Mouse (Mus musculus) heart, embryonic 13.5 days (tissue): ENCODE results near the gene Ghsr. TPM values are rescaled to one million over a fixed set of nuclear protein-coding genes. Genes with fewer than 3 reads are reported as not detected.

Experiments used
- ATAC-seq: fragments of 200-750 bp; cut with Nextera tagmentation; 2 replicates; pipeline ENCODE4 v1.8.0; 2017; ENCODE audit warnings: moderate TSS enrichment; ENCODE audit not compliant: insufficient number of reproducible peaks, low FRiP score, low TSS enrichment; ENCODE audit errors: extremely low read depth
- H3K27ac ChIP-seq: fragments of 300-500 bp; sonication (generic); replicated peaks from 2 replicates; pipeline ENCODE4 v1.5.1; 2015; ENCODE audit warnings: moderate library complexity, mild to moderate bottlenecking, inconsistent platforms
- H3K27me3 ChIP-seq: fragments of 300-500 bp; sonication (generic); replicated peaks from 2 replicates; pipeline ENCODE4 v1.6.1; 2015; ENCODE audit warnings: mild to moderate bottlenecking, inconsistent platforms
- H3K36me3 ChIP-seq: fragments of 300-500 bp; sonication (generic); 2 replicates; pipeline ENCODE4 v1.6.1; 2015; ENCODE audit warnings: mild to moderate bottlenecking, inconsistent platforms
- H3K4me1 ChIP-seq: fragments of 300-500 bp; sonication (generic); 2 replicates; pipeline ENCODE4 v1.6.1; 2015; ENCODE audit warnings: inconsistent platforms
- H3K4me2 ChIP-seq: fragments of 300-500 bp; sonication (generic); 2 replicates; pipeline ENCODE4 v1.6.1; 2015; ENCODE audit warnings: inconsistent platforms, mild to moderate bottlenecking, moderate library complexity
- H3K4me3 ChIP-seq: fragments of 300-500 bp; sonication (generic); 2 replicates; pipeline ENCODE4 v1.5.1; 2015; ENCODE audit warnings: moderate library complexity, mild to moderate bottlenecking, inconsistent platforms
- H3K9ac ChIP-seq: fragments of 300-500 bp; sonication (generic); 2 replicates; pipeline ENCODE4 v1.6.1; 2015; ENCODE audit warnings: inconsistent platforms, mild to moderate bottlenecking, moderate library complexity
- H3K9me3 ChIP-seq: fragments of 300-500 bp; sonication (generic); 2 replicates; pipeline ENCODE4 v1.6.1; 2016; ENCODE audit warnings: inconsistent platforms
- WGBS: fragments of 180-500 bp; shearing (Covaris S2); methylation state at CpG from one replicate; pipeline ENCODE4 v1.1.7; 2015; ENCODE audit warnings: mixed read lengths; 5-methylcytosine and 5-hydroxymethylcytosine counted together
- polyA plus RNA-seq: library from polyadenylated mRNA; unstranded; fragments of >200 nt; fragmentation: Nextera tagmentation; extraction: Ambion mirVana; gene quantifications from 2 replicates; pipeline ENCODE4 v1.2.1, GENCODE M21; 2015

Ghsr gene
- not detected in 2 replicates for polyA plus RNA-seq

DNA sequence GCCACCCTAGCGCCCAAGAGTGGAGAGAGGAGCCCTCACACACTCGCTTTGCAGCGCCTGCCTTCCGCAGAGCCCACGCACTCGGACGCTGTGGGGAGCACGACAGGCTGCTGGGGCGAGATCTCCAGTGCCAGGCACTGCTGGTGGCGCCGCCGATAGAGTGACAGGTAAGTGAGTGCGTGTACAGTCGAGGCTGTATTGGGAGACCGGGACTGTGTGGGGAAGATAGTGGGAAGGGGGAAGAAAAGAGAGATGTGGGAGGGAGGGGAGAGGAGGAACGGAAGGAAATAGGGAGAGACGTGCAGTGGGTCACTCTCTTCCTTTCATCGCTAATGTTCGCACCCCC lies at the start of gene Ghsr:
TSS of gene Ghsr (plus strand) at position 76 of the 346 bp plus-strand sequence.
- H3K27ac ChIP-seq, result no peak within 1 kb of the TSS
- H3K4me1 ChIP-seq, result peaks cover 11% of the 10 kb centered on the region
- ATAC-seq, result no peak
- H3K36me3 ChIP-seq, result no peaks in the 10 kb centered on the region
- peaks cover 75% of the 10 kb centered on the region for H3K27me3 ChIP-seq
- no peaks in the 10 kb centered on the region for H3K9me3 ChIP-seq
- peak within 1 kb of the TSS; percentile 57 for H3K4me2 ChIP-seq
- H3K9ac ChIP-seq, result no peak within 1 kb of the TSS
- peak within 1 kb of the TSS; percentile 34 for H3K4me3 ChIP-seq
- under 1% methylated on average over 15 of the region's 19 CpGs for WGBS

DNA sequence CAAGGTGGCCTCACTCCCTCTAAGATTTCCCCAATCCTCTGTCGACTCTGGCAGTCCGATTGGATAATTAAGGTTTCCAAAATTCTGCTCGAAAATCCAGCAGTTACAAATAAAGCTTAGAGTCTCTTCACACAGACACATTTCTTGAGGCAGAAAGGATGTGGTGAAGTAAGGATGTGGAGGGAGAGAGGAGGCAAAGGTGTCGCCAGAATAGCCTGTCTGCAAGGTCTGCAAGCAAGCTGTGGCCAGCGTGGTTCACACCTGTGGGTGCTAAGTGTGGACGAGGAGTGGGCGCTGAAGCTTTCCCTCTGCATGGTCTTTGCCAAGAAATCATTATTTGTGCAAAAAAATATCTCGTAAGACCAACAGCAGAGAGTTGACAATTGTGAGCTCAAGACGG lies 48.6 kb upstream of the Ghsr start:
- Histone ChIP-seq H3K36me3 (no peaks in the 10 kb centered on the region), H3K27me3 (no peaks in the 10 kb centered on the region), H3K4me1 (no peaks in the 10 kb centered on the region), H3K4me2 (no peak overlapping the region), H3K9me3 (no peaks in the 10 kb centered on the region), H3K4me3 (no peak overlapping the region), H3K27ac (no peak overlapping the region), H3K9ac (no peak overlapping the region)
- no peak for ATAC-seq
- WGBS, result 66% methylated on average over 9 of the region's 9 CpGs

DNA sequence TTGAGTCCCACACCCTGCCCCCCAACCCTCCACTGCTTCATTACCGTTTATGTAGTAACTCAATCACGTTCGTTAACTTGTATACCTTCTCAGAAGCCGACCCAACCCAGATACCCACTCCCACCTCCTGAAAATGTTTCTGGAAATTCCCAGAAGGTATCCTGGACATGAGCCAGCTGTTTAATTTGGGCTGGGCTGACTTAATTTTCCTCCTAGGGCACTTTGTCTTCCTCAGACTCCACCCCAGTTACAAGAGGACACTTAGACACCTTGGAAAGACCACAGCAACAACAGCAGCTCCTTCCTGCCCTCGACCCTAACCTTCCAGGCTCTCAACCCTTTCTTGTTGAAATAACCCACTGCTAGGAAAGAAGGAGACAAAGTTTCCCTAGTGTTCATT lies 47.6 kb upstream of the Ghsr start:
- H3K9me3 ChIP-seq, result no peaks in the 10 kb centered on the region
- ATAC-seq, result no peak
- H3K27me3 ChIP-seq, result no peaks in the 10 kb centered on the region
- no peak overlapping the region for H3K4me3 ChIP-seq
- H3K4me2 ChIP-seq, result no peak overlapping the region
- WGBS, result 67% methylated on average over 5 of the region's 5 CpGs
- H3K36me3 ChIP-seq, result no peaks in the 10 kb centered on the region
- H3K9ac ChIP-seq, result no peak overlapping the region
- no peaks in the 10 kb centered on the region for H3K4me1 ChIP-seq
- no peak overlapping the region for H3K27ac ChIP-seq

DNA sequence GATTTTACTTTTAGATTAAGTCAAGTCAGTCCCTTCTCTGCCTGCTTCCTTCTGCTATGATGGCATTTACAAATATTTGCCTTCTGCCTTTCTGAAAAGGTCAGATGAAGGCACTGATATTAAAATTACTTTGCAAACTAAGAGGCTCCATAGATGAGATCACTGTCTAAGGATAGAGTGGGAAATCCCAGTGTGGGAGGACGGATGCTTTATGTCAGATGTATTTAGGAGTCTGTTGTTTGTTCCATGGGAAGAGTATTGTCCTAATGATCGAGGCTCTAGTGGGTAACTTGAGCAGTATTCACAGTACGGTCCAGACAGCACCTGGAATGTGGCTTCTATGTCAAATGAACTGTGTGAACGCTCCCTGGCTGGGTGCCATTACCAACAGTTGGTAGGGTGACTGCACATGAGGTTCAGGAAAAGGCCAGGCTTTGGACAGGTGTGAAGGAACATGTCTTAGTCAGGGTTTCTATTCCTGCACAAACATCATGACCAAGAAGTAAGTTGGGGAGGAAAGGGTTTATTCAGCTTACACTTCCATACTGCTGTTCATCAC lies 44.4 kb upstream of the Ghsr start:
- ATAC-seq, result no peak
- H3K4me2 ChIP-seq, result no peak overlapping the region
- H3K36me3 ChIP-seq, result no peaks in the 10 kb centered on the region
- H3K27me3 ChIP-seq, result no peaks in the 10 kb centered on the region
- no peaks in the 10 kb centered on the region for H3K4me1 ChIP-seq
- H3K9me3 ChIP-seq, result no peaks in the 10 kb centered on the region
- H3K9ac ChIP-seq, result no peak overlapping the region
- no peak overlapping the region for H3K4me3 ChIP-seq
- H3K27ac ChIP-seq, result no peak overlapping the region
- 61% methylated on average over 4 of the region's 4 CpGs for WGBS

DNA sequence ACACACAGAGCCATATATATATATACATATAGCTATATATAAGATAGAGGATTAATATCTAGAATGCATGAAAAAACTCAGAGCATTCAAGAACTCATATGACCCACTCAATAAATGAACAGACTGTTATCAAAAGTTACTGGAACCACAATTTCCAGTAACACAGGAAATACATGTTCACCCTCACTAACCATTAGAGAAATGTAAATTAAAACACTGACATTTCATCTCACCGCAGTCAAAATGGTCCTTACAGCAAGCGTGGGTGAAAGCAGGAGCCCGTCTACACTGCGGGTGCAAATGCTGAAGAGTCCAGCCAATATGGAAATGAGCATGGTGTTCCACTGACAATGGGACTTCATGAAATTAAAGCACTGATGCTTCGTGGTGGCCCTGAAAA lies 40.4 kb upstream of the Ghsr start:
- Histone ChIP-seq H3K27me3 (no peaks in the 10 kb centered on the region), H3K27ac (no peak overlapping the region), H3K4me3 (no peak overlapping the region), H3K4me2 (no peak overlapping the region), H3K9ac (no peak overlapping the region), H3K9me3 (no peaks in the 10 kb centered on the region), H3K4me1 (no peaks in the 10 kb centered on the region), H3K36me3 (no peaks in the 10 kb centered on the region)
- 80% methylated on average over 5 of the region's 5 CpGs for WGBS
- ATAC-seq, result no peak

DNA sequence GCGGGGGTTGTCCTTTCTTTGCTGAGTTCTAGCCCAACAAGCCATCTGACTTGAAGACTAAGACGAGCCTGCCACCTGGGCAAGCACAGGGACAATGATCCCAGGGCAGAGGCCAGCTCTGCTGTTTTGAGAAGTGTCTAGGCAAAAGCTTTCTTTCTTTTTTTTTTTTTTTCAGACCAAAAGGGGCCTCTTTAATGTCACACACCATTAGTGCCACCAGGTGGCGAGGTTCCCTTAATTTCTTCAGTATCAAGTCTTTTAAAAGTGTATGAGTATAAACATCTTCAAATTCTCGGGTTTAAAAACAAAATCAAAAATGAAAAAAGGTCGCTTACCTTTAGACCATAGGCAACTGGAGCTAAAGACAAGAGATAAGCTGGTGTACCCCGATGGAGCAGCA lies 32.7 kb upstream of the Ghsr start:
- no peaks in the 10 kb centered on the region for H3K36me3 ChIP-seq
- no peak for ATAC-seq
- no peak overlapping the region for H3K4me3 ChIP-seq
- no peak overlapping the region for H3K4me2 ChIP-seq
- H3K9me3 ChIP-seq, result no peaks in the 10 kb centered on the region
- no peak overlapping the region for H3K27ac ChIP-seq
- H3K4me1 ChIP-seq, result no peaks in the 10 kb centered on the region
- H3K27me3 ChIP-seq, result no peaks in the 10 kb centered on the region
- no peak overlapping the region for H3K9ac ChIP-seq
- WGBS, result 26% methylated on average over 6 of the region's 6 CpGs

DNA sequence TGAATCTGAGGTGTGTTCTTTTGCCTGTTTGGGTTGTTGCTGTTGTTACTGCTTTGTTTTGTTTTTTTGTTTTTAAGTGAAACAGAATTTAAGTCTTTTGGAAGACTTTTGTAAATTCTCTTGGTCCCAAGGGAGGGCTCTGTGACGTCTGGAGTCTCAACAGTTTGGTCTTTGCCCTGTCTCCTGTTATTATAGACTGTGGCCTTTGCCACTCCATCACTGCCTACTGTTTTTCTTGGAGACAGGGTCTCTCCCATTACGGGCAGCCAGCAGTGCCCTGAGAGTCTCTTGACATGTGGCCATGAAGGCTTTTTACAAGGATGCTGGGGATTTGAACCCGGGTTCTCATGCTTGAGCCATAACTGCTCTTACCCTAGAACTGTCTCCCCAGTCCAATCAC lies 32.3 kb upstream of the Ghsr start:
- ATAC-seq, result no peak
- H3K4me2 ChIP-seq, result no peak overlapping the region
- 64% methylated on average over 3 of the region's 3 CpGs for WGBS
- H3K9ac ChIP-seq, result no peak overlapping the region
- no peak overlapping the region for H3K4me3 ChIP-seq
- H3K4me1 ChIP-seq, result no peaks in the 10 kb centered on the region
- no peaks in the 10 kb centered on the region for H3K9me3 ChIP-seq
- H3K36me3 ChIP-seq, result no peaks in the 10 kb centered on the region
- H3K27me3 ChIP-seq, result no peaks in the 10 kb centered on the region
- H3K27ac ChIP-seq, result no peak overlapping the region

DNA sequence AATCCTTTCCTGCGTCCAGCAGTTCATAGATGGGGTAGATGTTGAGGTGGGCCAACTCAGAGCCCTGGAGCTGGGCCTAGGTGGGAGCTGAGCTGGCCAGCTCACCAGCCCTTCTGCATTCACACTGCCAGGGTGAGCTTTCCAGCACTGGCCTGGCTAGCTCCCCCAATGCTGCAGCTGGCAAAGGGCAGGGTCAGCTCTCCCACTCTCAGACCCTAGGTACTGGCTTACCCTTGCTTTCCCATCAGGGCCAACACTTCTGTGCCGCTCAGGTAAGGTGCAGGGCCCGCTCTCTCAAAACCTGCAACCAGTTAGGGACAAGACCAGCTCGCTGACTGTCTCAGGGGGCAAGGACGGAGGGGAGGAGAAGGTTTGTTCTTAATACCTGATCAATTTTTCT lies 30.4 kb upstream of the Ghsr start:
- Histone ChIP-seq H3K4me3 (no peak overlapping the region), H3K9me3 (no peaks in the 10 kb centered on the region), H3K4me1 (no peaks in the 10 kb centered on the region), H3K27ac (no peak overlapping the region), H3K9ac (no peak overlapping the region), H3K4me2 (no peak overlapping the region), H3K27me3 (no peaks in the 10 kb centered on the region), H3K36me3 (no peaks in the 10 kb centered on the region)
- WGBS, result 82% methylated on average over 5 of the region's 5 CpGs
- ATAC-seq, result no peak

DNA sequence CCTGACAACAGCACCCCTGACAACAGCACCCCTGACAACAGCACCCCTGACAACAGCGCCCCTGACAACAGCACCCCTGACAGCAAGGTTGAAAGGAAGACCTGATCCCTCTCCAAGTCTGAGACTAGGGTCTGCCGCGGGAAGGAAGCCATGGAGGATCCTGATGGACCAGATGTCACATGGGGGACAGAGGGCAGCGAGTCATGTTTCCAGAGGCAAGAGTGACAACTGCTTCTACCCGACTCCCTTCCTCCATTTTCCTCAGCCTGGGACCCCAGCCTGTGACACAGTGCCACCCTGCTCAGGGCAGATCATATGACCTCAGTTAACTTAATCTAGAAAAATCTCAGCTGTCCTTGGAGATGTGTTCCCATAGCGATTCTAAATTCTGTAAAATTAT lies 28.7 kb upstream of the Ghsr start:
- H3K4me2 ChIP-seq, result no peak overlapping the region
- H3K4me1 ChIP-seq, result no peaks in the 10 kb centered on the region
- no peaks in the 10 kb centered on the region for H3K9me3 ChIP-seq
- no peak overlapping the region for H3K9ac ChIP-seq
- no peaks in the 10 kb centered on the region for H3K27me3 ChIP-seq
- no peak overlapping the region for H3K4me3 ChIP-seq
- no peak for ATAC-seq
- H3K27ac ChIP-seq, result no peak overlapping the region
- H3K36me3 ChIP-seq, result no peaks in the 10 kb centered on the region
- 58% methylated on average over 6 of the region's 6 CpGs for WGBS

DNA sequence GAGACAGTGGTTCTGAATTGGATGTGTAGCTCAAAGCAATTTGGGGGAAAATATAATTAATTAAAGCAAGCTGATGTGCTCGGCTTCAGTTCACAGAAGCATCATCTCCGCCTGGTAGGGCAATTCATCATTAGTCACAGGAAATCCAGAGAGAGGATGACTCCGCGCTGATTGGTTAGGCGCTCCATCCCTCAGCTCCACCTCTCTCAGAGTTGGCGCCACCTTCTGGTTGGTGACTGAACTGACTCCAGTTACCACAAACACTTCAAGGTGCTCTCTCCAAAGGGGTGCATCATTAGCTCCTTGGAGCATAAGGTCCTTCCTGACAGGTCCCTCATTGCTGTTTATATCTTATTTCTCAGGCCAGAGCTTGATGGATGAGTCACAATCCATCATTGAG lies 25.6 kb upstream of the Ghsr start:
- 46% methylated on average over 6 of the region's 6 CpGs for WGBS

DNA sequence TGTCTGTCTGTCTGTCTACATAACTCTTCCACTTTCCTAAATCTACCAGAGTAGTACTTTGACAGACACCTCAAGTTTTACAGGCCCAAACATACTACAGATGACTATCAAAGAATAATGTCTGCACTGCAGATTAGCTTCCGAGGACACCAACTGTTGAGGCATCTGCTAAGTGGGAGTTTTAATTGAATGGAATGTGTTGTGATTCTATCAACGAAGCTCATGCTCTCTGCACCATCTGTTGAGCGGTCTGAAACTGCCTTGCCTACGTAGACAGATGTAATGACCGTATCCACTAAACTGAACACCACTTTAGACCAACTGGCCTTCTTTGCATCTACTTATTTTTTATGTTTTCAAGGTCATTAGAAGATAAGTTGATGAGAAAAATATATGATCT lies 22.7 kb upstream of the Ghsr start:
- WGBS, result 70% methylated on average over 5 of the region's 5 CpGs
- H3K36me3 ChIP-seq, result no peaks in the 10 kb centered on the region
- no peak overlapping the region for H3K27ac ChIP-seq
- H3K4me1 ChIP-seq, result no peaks in the 10 kb centered on the region
- H3K4me2 ChIP-seq, result no peak overlapping the region
- H3K9ac ChIP-seq, result no peak overlapping the region
- H3K9me3 ChIP-seq, result no peaks in the 10 kb centered on the region
- H3K27me3 ChIP-seq, result no peaks in the 10 kb centered on the region
- no peak overlapping the region for H3K4me3 ChIP-seq
- no peak for ATAC-seq

More for the DNA sequence above, 25.6 kb upstream of the Ghsr start:
- no peaks in the 10 kb centered on the region for H3K4me1 ChIP-seq
- no peaks in the 10 kb centered on the region for H3K27me3 ChIP-seq
- ATAC-seq, result no peak
- H3K4me2 ChIP-seq, result no peak overlapping the region
- no peaks in the 10 kb centered on the region for H3K36me3 ChIP-seq
- no peaks in the 10 kb centered on the region for H3K9me3 ChIP-seq
- H3K9ac ChIP-seq, result no peak overlapping the region
- no peak overlapping the region for H3K27ac ChIP-seq
- H3K4me3 ChIP-seq, result no peak overlapping the region

DNA sequence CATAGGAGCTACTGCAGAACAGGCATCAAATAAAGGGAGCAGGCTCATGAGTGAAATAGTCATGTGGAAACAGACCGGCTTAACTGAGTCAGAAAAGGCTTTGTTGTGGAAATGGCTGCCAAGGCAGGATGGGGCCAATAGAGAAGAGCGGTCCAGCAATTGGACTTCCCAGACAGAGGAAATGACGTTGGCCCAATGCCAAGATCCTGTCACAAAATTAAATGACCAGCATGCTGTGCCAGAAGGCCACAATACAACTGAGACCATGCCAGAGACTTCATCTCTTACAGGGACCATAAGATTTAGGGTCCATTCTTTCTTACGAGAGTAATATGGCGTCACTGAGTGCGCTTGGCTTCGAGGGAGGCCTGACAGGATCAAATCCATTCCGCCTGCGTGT lies 20.0 kb upstream of the Ghsr start:
- no peak overlapping the region for H3K9ac ChIP-seq
- ATAC-seq, result no peak
- 65% methylated on average over 9 of the region's 9 CpGs for WGBS
- no peaks in the 10 kb centered on the region for H3K27me3 ChIP-seq
- no peaks in the 10 kb centered on the region for H3K36me3 ChIP-seq
- H3K9me3 ChIP-seq, result no peaks in the 10 kb centered on the region
- H3K27ac ChIP-seq, result no peak overlapping the region
- H3K4me1 ChIP-seq, result no peaks in the 10 kb centered on the region
- no peak overlapping the region for H3K4me2 ChIP-seq
- H3K4me3 ChIP-seq, result no peak overlapping the region
